Mouse (Mus musculus): Measurements from ENCODE around the gene Socs1. TPM values are rescaled to one million over a fixed set of nuclear protein-coding genes. Genes with fewer than 3 reads are reported as not detected.
A peak's percentile ranks its signal among the peaks of the same experiment; 100 is the strongest.

Gene Socs1
- polyA plus RNA-seq, 1 experiment = 279 TPM

DNA sequence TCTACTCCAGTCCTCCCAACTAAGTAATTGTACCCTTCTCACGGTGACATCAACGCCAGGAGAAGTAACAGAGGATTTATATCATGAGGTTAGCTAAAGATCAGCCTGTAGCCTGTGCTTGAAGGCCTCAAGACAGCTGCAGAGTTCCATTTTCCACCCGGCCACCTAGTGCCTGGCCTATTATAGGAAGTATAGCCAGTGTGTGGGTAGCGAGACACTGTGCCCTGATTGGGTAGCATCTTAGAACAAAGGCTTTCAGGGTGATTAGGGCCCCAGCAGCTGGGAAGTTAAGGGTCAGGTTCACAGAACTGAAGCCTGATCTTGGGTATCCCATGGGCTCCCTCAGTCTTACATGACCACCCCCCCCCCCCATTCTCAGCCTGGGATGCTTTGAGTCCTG lies 3.5 kb upstream of the Socs1 start:
- 56% methylated on average over 4 of the region's 4 CpGs for WGBS
- no peak for DNase-seq
- no peaks in the 10 kb centered on the region for H3K27me3 ChIP-seq (ENCODE audit: control insufficient read depth, insufficient read depth, low read length)

DNA sequence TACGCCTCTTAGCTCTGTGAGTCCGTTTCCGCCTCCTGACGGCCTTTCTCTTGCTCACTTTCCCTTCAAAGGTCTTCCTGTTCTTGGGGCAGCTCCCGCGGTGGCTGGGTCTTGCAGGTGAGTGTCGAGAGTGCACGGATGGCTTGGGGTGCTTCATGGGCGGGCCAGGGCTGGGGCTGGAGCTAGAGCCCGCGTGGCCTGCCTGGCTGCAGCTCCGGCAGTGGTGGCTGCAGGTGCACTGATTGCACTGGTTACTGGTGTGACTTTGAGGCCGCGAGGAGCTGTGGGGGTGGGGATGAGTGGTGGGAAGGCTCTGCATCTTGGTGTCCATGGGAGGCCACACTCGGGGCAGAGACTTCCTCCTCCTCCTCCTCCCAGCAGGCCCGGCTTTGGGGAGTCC lies 2.9 kb upstream of the Socs1 start, which contains the start of gene Tnp2:
Gene Tnp2, minus strand, starts transcription at position 390 of the 400 bp plus-strand sequence.
- peaks cover 12% of the 10 kb centered on the region for H3K36me3 ChIP-seq (ENCODE audit: control insufficient read depth, insufficient read depth, low read length)
- H3K27me3 ChIP-seq (ENCODE audit: control insufficient read depth, insufficient read depth, low read length) = no peaks in the 10 kb centered on the region
- 5% methylated on average over 16 of the region's 16 CpGs for WGBS
- peak; percentile 66 for DNase-seq
- peak within 1 kb of the TSS; percentile 22 for H3K27ac ChIP-seq (ENCODE audit: control insufficient read depth, insufficient read depth, low read length)
- peaks cover 36% of the 10 kb centered on the region for H3K4me1 ChIP-seq (replicated peaks; ENCODE audit: control insufficient read depth, insufficient read depth, low read length)
- TF ChIP-seq CTCF (IDR thresholded peaks at IDR 0.05; ENCODE audit: borderline replicate concordance, control insufficient read depth, extremely low read depth, insufficient read depth, low read length, poor library complexity) (no peak), POLR2A (IDR thresholded peaks at IDR 0.05; ENCODE audit: control insufficient read depth, extremely low read depth, insufficient read depth, low read length, poor library complexity) (peak; percentile 21; the same call in 1 of the 2 replicates)
- peak within 1 kb of the TSS; percentile 24 for H3K4me3 ChIP-seq (ENCODE audit: control insufficient read depth, insufficient read depth, low read length)

More for the DNA sequence above, 3.5 kb upstream of the Socs1 start:
- TF ChIP-seq CTCF (IDR thresholded peaks at IDR 0.05; ENCODE audit: borderline replicate concordance, control insufficient read depth, extremely low read depth, insufficient read depth, low read length, poor library complexity) = no peak
- no peak for TF ChIP-seq POLR2A (IDR thresholded peaks at IDR 0.05; ENCODE audit: control insufficient read depth, extremely low read depth, insufficient read depth, low read length, poor library complexity)
- Histone ChIP-seq H3K4me1 (replicated peaks; ENCODE audit: control insufficient read depth, insufficient read depth, low read length) (peaks cover 36% of the 10 kb centered on the region), H3K27ac (ENCODE audit: control insufficient read depth, insufficient read depth, low read length) (no peak overlapping the region), H3K36me3 (ENCODE audit: control insufficient read depth, insufficient read depth, low read length) (peaks cover 6% of the 10 kb centered on the region), H3K4me3 (ENCODE audit: control insufficient read depth, insufficient read depth, low read length) (no peak overlapping the region)

- 88% methylated on average over 7 of the region's 7 CpGs for WGBS
- TF ChIP-seq POLR2A (IDR thresholded peaks at IDR 0.05; ENCODE audit: control insufficient read depth, extremely low read depth, insufficient read depth, low read length, poor library complexity) = no peak
- no peak for TF ChIP-seq CTCF (IDR thresholded peaks at IDR 0.05; ENCODE audit: borderline replicate concordance, control insufficient read depth, extremely low read depth, insufficient read depth, low read length, poor library complexity)
- Histone ChIP-seq H3K4me3 (ENCODE audit: control insufficient read depth, insufficient read depth, low read length) (no peak overlapping the region), H3K27me3 (ENCODE audit: control insufficient read depth, insufficient read depth, low read length) (no peaks in the 10 kb centered on the region), H3K4me1 (replicated peaks; ENCODE audit: control insufficient read depth, insufficient read depth, low read length) (peaks cover 42% of the 10 kb centered on the region), H3K36me3 (ENCODE audit: control insufficient read depth, insufficient read depth, low read length) (peaks cover 18% of the 10 kb centered on the region), H3K27ac (ENCODE audit: control insufficient read depth, insufficient read depth, low read length) (peak overlapping the region; percentile 22; the same call in 1 of the 2 replicates)
- no peak for DNase-seq
Measured at GRCm38 (mm10) chr16:10787548-10788058, 2.3 kb upstream of the Socs1 start.

DNA sequence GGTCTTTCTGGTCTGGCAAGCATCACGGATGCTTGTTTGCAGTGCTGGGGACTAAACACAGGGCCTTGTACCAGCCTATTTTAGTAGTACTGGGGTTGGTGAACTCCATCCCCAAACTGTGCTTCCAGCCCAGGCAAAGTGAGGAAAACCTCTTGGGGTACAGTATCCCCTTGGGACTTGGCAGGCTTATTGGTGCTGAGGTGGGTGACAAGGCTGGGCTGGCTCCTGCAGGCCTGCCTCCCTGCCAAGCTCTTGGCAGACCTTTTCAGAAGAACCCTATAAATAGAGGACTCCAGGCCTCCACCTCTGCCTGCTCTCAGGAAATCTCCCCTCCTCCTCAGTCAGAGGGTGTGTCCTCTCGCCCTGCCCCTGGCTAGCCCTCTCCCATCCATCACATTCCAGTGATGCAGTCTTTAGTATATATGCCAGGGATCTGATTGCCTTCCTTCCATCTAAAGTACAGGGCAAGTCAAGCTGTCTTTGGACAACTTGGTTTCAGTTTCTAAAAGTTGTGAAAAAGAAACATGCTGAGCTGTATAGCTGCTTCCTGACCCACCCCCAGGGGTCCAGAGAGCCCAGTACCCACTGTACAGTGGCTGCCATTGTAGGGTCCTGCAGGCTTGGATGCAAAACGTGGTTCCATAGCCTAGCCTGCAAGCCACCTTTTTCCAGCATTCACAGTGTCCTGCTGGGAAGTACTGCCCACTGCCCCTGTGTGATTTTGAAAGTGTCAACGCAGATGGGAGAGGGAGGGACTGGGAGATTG lies 1.6 kb upstream of the Socs1 start:
- TF ChIP-seq POLR2A (IDR thresholded peaks at IDR 0.05; ENCODE audit: control insufficient read depth, extremely low read depth, insufficient read depth, low read length, poor library complexity) (no peak), CTCF (IDR thresholded peaks at IDR 0.05; ENCODE audit: borderline replicate concordance, control insufficient read depth, extremely low read depth, insufficient read depth, low read length, poor library complexity) (no peak)
- H3K27me3 ChIP-seq (ENCODE audit: control insufficient read depth, insufficient read depth, low read length) = no peaks in the 10 kb centered on the region
- peaks cover 46% of the 10 kb centered on the region for H3K4me1 ChIP-seq (replicated peaks; ENCODE audit: control insufficient read depth, insufficient read depth, low read length)
- no peak overlapping the region for H3K4me3 ChIP-seq (ENCODE audit: control insufficient read depth, insufficient read depth, low read length)
- DNase-seq = no peak
- WGBS = 78% methylated on average over 4 of the region's 4 CpGs
- H3K36me3 ChIP-seq (ENCODE audit: control insufficient read depth, insufficient read depth, low read length) = peaks cover 25% of the 10 kb centered on the region
- peak overlapping the region; percentile 22; the same call in 1 of the 2 replicates for H3K27ac ChIP-seq (ENCODE audit: control insufficient read depth, insufficient read depth, low read length)

- 3% methylated on average over 9 of the region's 9 CpGs for WGBS
- Histone ChIP-seq H3K27ac (ENCODE audit: control insufficient read depth, insufficient read depth, low read length) (peak overlapping the region; percentile 88), H3K4me1 (replicated peaks; ENCODE audit: control insufficient read depth, insufficient read depth, low read length) (peaks cover 50% of the 10 kb centered on the region), H3K36me3 (ENCODE audit: control insufficient read depth, insufficient read depth, low read length) (peaks cover 25% of the 10 kb centered on the region), H3K4me3 (ENCODE audit: control insufficient read depth, insufficient read depth, low read length) (peak overlapping the region; percentile 77), H3K27me3 (ENCODE audit: control insufficient read depth, insufficient read depth, low read length) (no peaks in the 10 kb centered on the region)
- TF ChIP-seq POLR2A (IDR thresholded peaks at IDR 0.05; ENCODE audit: control insufficient read depth, extremely low read depth, insufficient read depth, low read length, poor library complexity) (peak; percentile 39; the same call in 1 of the 2 replicates), CTCF (IDR thresholded peaks at IDR 0.05; ENCODE audit: borderline replicate concordance, control insufficient read depth, extremely low read depth, insufficient read depth, low read length, poor library complexity) (peak; percentile 90)
- DNase-seq = peak; percentile 88
Measured at GRCm38 (mm10) chr16:10786288-10786687, 952 bp upstream of the Socs1 start.

- Histone ChIP-seq H3K27me3 (ENCODE audit: control insufficient read depth, insufficient read depth, low read length) (no peaks in the 10 kb centered on the region), H3K4me3 (ENCODE audit: control insufficient read depth, insufficient read depth, low read length) (peak overlapping the region; percentile 77), H3K27ac (ENCODE audit: control insufficient read depth, insufficient read depth, low read length) (peak overlapping the region; percentile 63), H3K36me3 (ENCODE audit: control insufficient read depth, insufficient read depth, low read length) (peaks cover 25% of the 10 kb centered on the region), H3K4me1 (replicated peaks; ENCODE audit: control insufficient read depth, insufficient read depth, low read length) (peaks cover 58% of the 10 kb centered on the region)
- 1% methylated on average over 52 of the region's 55 CpGs for WGBS
- DNase-seq = peak; percentile 99
- peak; percentile 90 for TF ChIP-seq CTCF (IDR thresholded peaks at IDR 0.05; ENCODE audit: borderline replicate concordance, control insufficient read depth, extremely low read depth, insufficient read depth, low read length, poor library complexity)
- no peak; the same call in 1 of the 2 replicates for TF ChIP-seq POLR2A (IDR thresholded peaks at IDR 0.05; ENCODE audit: control insufficient read depth, extremely low read depth, insufficient read depth, low read length, poor library complexity)
Measured at GRCm38 (mm10) chr16:10784793-10785370, 454 bp downstream of the Socs1 start.

Measured in thymus, adult 2 months (tissue).